Mouse (Mus musculus) lung, adult 2 months (tissue): ENCODE data around the gene Txnip.

Source experiments
- CTCF ChIP-seq: fragments of 200-500 bp; IDR thresholded peaks from 2 replicates; pipeline ENCODE4 v1.5.1; 2011; ENCODE audit warnings: mild to moderate bottlenecking, low read length, control low read depth; ENCODE audit not compliant: insufficient read depth
- POLR2A ChIP-seq: fragments of 200-500 bp; IDR thresholded peaks from 2 replicates; pipeline ENCODE4 v1.6.1; 2011; ENCODE audit warnings: low read depth, mild to moderate bottlenecking, control low read depth, low read length, borderline replicate concordance; ENCODE audit errors: extremely low read depth

DNA sequence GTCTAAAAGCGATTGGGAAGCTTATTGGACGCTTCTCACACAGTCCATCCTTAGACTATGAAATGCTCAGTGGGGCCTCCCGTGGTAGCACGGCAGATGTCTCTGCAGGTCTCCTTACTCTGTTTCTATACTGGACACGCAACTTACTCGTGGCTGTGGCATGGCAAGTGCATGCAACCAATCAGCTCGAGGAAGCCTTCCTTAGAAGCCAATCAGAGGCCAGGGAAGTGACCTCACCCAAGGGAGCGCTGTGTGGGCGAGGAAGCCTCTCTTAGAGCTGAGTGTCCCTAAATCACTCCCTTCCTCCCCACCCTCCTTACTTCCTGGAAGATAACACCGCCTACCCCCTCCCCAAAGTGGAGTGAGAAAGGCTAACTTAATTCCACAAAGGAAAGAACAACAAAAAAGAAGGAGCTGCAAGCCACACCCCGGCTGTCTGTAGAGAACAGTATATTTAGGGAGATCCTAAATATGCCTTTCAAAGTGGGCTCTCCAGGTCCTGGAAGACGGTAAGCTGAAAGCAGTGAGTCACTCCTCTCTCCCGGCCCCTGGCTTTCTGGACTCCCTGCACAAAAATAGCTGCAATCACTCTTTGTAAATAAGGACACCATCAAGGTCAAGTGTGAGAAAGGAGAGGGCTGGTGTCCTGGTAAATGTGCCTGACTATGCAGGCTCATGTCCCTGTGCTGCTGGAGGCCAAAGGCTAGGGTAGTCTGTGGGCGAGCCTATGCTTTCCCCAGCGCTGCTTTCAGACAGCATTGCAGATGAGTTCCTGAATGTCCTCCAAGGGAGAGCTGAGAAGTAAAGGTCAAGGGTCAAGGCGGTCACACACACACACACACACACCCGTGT, 19.2 kb downstream of the Txnip start, which contains the start of gene Gm16253:
- TF ChIP-seq CTCF (0 out of 2 replicates have a peak, but pooled peaks have one; percentile 0), POLR2A (peak; percentile 79; the same call in 1 of the 2 replicates)
